In genomic region chr16:25265177-25265576, GRCm38 (mm10) we compare ENCODE assay signal across 39 mouse cellular contexts. TPM values are rescaled to one million over a fixed set of nuclear protein-coding genes. Genes with fewer than 3 reads are reported as not detected.
A peak's percentile ranks its signal among the peaks of the same experiment; 100 is the strongest.
DNase-seq lines count a peak whose midpoint lies in the region; ATAC-seq and TF ChIP-seq lines count a peak whose summit lies in the region.
"Had no signal": no experiment of that assay in that cellular context is flagged by ENCODE, and none has a peak within 500 bp of the region (broad histone marks: within the 10 kb centered on the region; RNA-seq: fewer than 3 reads in every experiment).

No protein-coding gene starts in this region.

- no peaks in the 10 kb centered on the region for H3K27me3 ChIP-seq in neural tube, embryonic 13.5 days
- no peaks in the 10 kb centered on the region; the same call in 1 of the 2 replicates for H3K27me3 ChIP-seq in neural tube, embryonic 15.5 days (replicated peaks)
- no peaks in the 10 kb centered on the region for H3K27me3 ChIP-seq in liver, postnatal 0 days (ENCODE audit: insufficient read depth, low read length)
- H3K27me3 ChIP-seq: CH12.LX; embryonic facial prominence, embryonic 15.5 days; forebrain, embryonic 13.5 days; neural tube, embryonic 12.5 days had no signal

- WGBS in neural tube, embryonic 13.5 days: 75% methylated on average over 11 of the region's 11 CpGs
- WGBS in neural tube, embryonic 15.5 days: 70% methylated on average over 11 of the region's 11 CpGs
- WGBS in liver, postnatal 0 days (ENCODE audit: insufficient replicate concordance): 66% methylated on average over 11 of the region's 11 CpGs

- H3K4me2 ChIP-seq in neural tube, embryonic 13.5 days: no peak overlapping the region
- H3K4me2 ChIP-seq in neural tube, embryonic 15.5 days: no peak overlapping the region
- H3K4me2 ChIP-seq in liver, postnatal 0 days (ENCODE audit: low read depth, low read length): no peak overlapping the region
- H3K4me2 ChIP-seq: embryonic facial prominence, embryonic 15.5 days; forebrain, embryonic 13.5 days; heart, embryonic 15.5 days; lung, embryonic 14.5 days; neural tube, embryonic 12.5 days had no signal

- H3K4me1 ChIP-seq in neural tube, embryonic 13.5 days (replicated peaks): 0 out of 2 replicates have a peak, but pooled peaks cover 4% of the 10 kb centered on the region
- H3K4me1 ChIP-seq in neural tube, embryonic 15.5 days: 0 out of 2 replicates have a peak, but pooled peaks cover 4% of the 10 kb centered on the region
- no peaks in the 10 kb centered on the region for H3K4me1 ChIP-seq in liver, postnatal 0 days (ENCODE audit: insufficient read depth)
- H3K4me1 ChIP-seq: embryonic facial prominence, embryonic 10.5 days; embryonic facial prominence, embryonic 15.5 days; midbrain, embryonic 10.5 days; neural tube, embryonic 12.5 days had no signal

- DNase-seq in frontal cortex, postnatal 10 days (ENCODE audit: low spot score in 2 of 2): no peak
- peak; percentile 43 for DNase-seq in right cerebral cortex, postnatal 25 days
- DNase-seq in right cerebral cortex, postnatal 10 days (ENCODE audit: low spot score in 2 of 2): no peak
- peak; percentile 46 to 64 for DNase-seq in left cerebral cortex, postnatal 36 days (ENCODE audit: low spot score in 2 of 2)
- no peak for DNase-seq in liver, postnatal 0 days
- DNase-seq: adrenal gland, adult 2 months; adrenal gland, postnatal 36 days; cerebellum, adult 2 months; cerebellum, postnatal 14 days; gastrocnemius, postnatal 10 days; kidney, adult 8-10 months; kidney, postnatal 4 days; liver; lung, embryonic 14.5 days; lung, postnatal 14 days; thymus, postnatal 14 days had no signal

- H3K9me3 ChIP-seq in neural tube, embryonic 13.5 days: no peaks in the 10 kb centered on the region
- H3K9me3 ChIP-seq in neural tube, embryonic 15.5 days (replicated peaks): no peaks in the 10 kb centered on the region
- no peaks in the 10 kb centered on the region for H3K9me3 ChIP-seq in liver, postnatal 0 days (ENCODE audit: low read length)
- H3K9me3 ChIP-seq: embryonic facial prominence, embryonic 10.5 days; embryonic facial prominence, embryonic 15.5 days; forebrain, embryonic 13.5 days; heart, embryonic 15.5 days; midbrain, embryonic 10.5 days; neural tube, embryonic 12.5 days had no signal

- H3K9ac ChIP-seq in neural tube, embryonic 13.5 days: no peak overlapping the region
- H3K9ac ChIP-seq in neural tube, embryonic 15.5 days (replicated peaks): no peak overlapping the region
- H3K9ac ChIP-seq in liver, postnatal 0 days (replicated peaks): no peak overlapping the region
- H3K9ac ChIP-seq: embryonic facial prominence, embryonic 15.5 days; forebrain, embryonic 13.5 days; heart, embryonic 15.5 days; liver, embryonic 14.5 days; lung, embryonic 14.5 days; neural tube, embryonic 12.5 days had no signal

- no peaks in the 10 kb centered on the region for H3K36me3 ChIP-seq in neural tube, embryonic 13.5 days
- H3K36me3 ChIP-seq in neural tube, embryonic 15.5 days: no peaks in the 10 kb centered on the region
- no peaks in the 10 kb centered on the region for H3K36me3 ChIP-seq in liver, postnatal 0 days (replicated peaks; ENCODE audit: insufficient read depth, low read length)
- H3K36me3 ChIP-seq: embryonic facial prominence, embryonic 10.5 days; embryonic facial prominence, embryonic 15.5 days; heart, embryonic 15.5 days; midbrain, embryonic 10.5 days; neural tube, embryonic 12.5 days had no signal

- no peak for TF ChIP-seq EP300 in liver, postnatal 0 days (IDR thresholded peaks at IDR 0.05; ENCODE audit: low read depth)

- TF ChIP-seq CTCF in liver, postnatal 0 days (IDR thresholded peaks at IDR 0.05; ENCODE audit: low read depth): no peak

- no peak overlapping the region for H3K4me3 ChIP-seq in neural tube, embryonic 13.5 days
- H3K4me3 ChIP-seq in neural tube, embryonic 15.5 days (replicated peaks): no peak overlapping the region
- no peak overlapping the region for H3K4me3 ChIP-seq in liver, postnatal 0 days (ENCODE audit: low read depth, low read length)
- H3K4me3 ChIP-seq: embryonic facial prominence, embryonic 10.5 days; embryonic facial prominence, embryonic 15.5 days; forebrain, embryonic 13.5 days; heart, embryonic 15.5 days; midbrain, embryonic 10.5 days; myocyte; neural tube, embryonic 12.5 days had no signal

- intact Hi-C loops in left cerebral cortex, postnatal 36 days (cut with DNase I): loop anchor here (2.0 to 10.0 kb wide), 3 partner anchors 50 to 200 kb away; no protein-coding TSS in a partner anchor

- ATAC-seq in frontal cortex, adult (ENCODE audit: low TSS enrichment): peak; percentile 70
- peak; percentile 44 for ATAC-seq in neural tube, embryonic 13.5 days (ENCODE audit: low read depth)
- no peak; the same call in 1 of the 2 replicates for ATAC-seq in neural tube, embryonic 15.5 days (ENCODE audit: low FRiP score)
- ATAC-seq in liver, postnatal 0 days: no peak
- ATAC-seq: activated CD4-positive, CD25-positive, alpha-beta regulatory T cell, adult 4 months; forebrain, embryonic 13.5 days; hindbrain, embryonic 16.5 days had no signal

- H3K27ac ChIP-seq in neural tube, embryonic 13.5 days (replicated peaks): no peak overlapping the region
- H3K27ac ChIP-seq in neural tube, embryonic 15.5 days (replicated peaks): no peak overlapping the region
- no peak overlapping the region for H3K27ac ChIP-seq in liver, postnatal 0 days (ENCODE audit: low read depth)
- H3K27ac ChIP-seq: embryonic facial prominence, embryonic 10.5 days; embryonic facial prominence, embryonic 15.5 days; forebrain, embryonic 13.5 days; heart, embryonic 15.5 days; kidney, postnatal 0 days; liver, embryonic 14.5 days; midbrain, embryonic 10.5 days; neural tube, embryonic 12.5 days had no signal

RNA-seq across cellular contexts. Expression of gene Tprg, which starts 21.4 kb away (rescaled TPM):
- polyA plus RNA-seq in neural tube, embryonic 13.5 days (2015; fragmentation: Nextera tagmentation; extraction: Ambion mirVana): not detected in 2 replicates
- polyA plus RNA-seq in neural tube, embryonic 15.5 days (2015; fragmentation: Nextera tagmentation; extraction: Ambion mirVana): 0.22 TPM in 1 of 2 replicates, not detected in the other
- total RNA-seq in left cerebral cortex, postnatal 36 days (2021): not detected
- polyA plus RNA-seq in liver, postnatal 0 days (2015; fragmentation: Nextera tagmentation; extraction: Ambion mirVana): not detected in 2 replicates
- total RNA-seq: adrenal gland, adult 2 months; adrenal gland, postnatal 36 days; CH12.LX; ES-E14; gastrocnemius, postnatal 10 days; heart, postnatal 25 days; layer of hippocampus, adult 8-10 months; layer of hippocampus, postnatal 25 days had no signal
- polyA plus RNA-seq: activated CD4-positive, CD25-positive, alpha-beta regulatory T cell, adult 4 months; adrenal gland, adult 2 months; forebrain, embryonic 13.5 days; heart, embryonic 15.5 days; hindbrain, embryonic 11.5 days; liver, embryonic 14.5 days; midbrain, embryonic 10.5 days; midbrain, postnatal 0 days; myocyte; neural tube, embryonic 12.5 days; small intestine, adult 2 months; testis, adult 2 months had no signal

Comparison
In these comparisons a context has a peak if more than half of its experiments do, and no peak if none do; other contexts are left out.
1. ATAC-seq: peak in frontal cortex, adult (single experiment) and neural tube, embryonic 13.5 days (single experiment); none in neural tube, embryonic 15.5 days (single experiment) and liver, postnatal 0 days (single experiment).
2. DNase-seq: peak in right cerebral cortex, postnatal 25 days (single experiment) and left cerebral cortex, postnatal 36 days (2 of 2); none in frontal cortex, postnatal 10 days (0 of 2), right cerebral cortex, postnatal 10 days (0 of 2) and liver, postnatal 0 days (single experiment).